Mouse (Mus musculus) cerebellum, adult 11 months (tissue): ENCODE results near the gene Yy1.
"Not testable (repeated sequence)": the region's sequence is repeated elsewhere in the genome, so short reads cannot be mapped to it uniquely, and the experiment has no call there.

Experiments
- DNase-seq: peaks from one replicate; pipeline ENCODE4 v3.0.0; 2022

The Yy1 gene

GRCm38 (mm10) chr12:108827641-108828040, 34.9 kb downstream of the Yy1 start:
- no peak for DNase-seq

GRCm38 (mm10) chr12:108829636-108830035, 36.9 kb downstream of the Yy1 start:
- no peak for DNase-seq

GRCm38 (mm10) chr12:108830358-108830757, 37.6 kb downstream of the Yy1 start:
- DNase-seq = no peak

- peak; percentile 65 for DNase-seq
Measured at GRCm38 (mm10) chr12:108831966-108832643, 39.3 kb downstream of the Yy1 start.

- peak; percentile 70 for DNase-seq
Measured at GRCm38 (mm10) chr12:108832851-108833250, 40.1 kb downstream of the Yy1 start.

GRCm38 (mm10) chr12:108833408-108833807, 40.6 kb downstream of the Yy1 start:
- no peak for DNase-seq

GRCm38 (mm10) chr12:108834337-108834736, 41.6 kb downstream of the Yy1 start:
- DNase-seq = no peak

GRCm38 (mm10) chr12:108834786-108835185, 42.0 kb downstream of the Yy1 start:
- DNase-seq = peak; percentile 43

- no peak for DNase-seq
Measured at GRCm38 (mm10) chr12:108835208-108835839, 42.6 kb downstream of the Yy1 start.

GRCm38 (mm10) chr12:108835840-108836409, 43.2 kb downstream of the Yy1 start, which contains the start of the genes Slc25a29 and Slc25a47:
Gene Slc25a29 (minus strand): TSS chr12:108835883.
Gene Slc25a47 (plus strand): TSS chr12:108836046.
- DNase-seq = peak; percentile 97

- DNase-seq = no peak
Measured at GRCm38 (mm10) chr12:108836722-108837121, 43.9 kb downstream of the Yy1 start.

GRCm38 (mm10) chr12:108841181-108841580, 48.4 kb downstream of the Yy1 start:
- no peak for DNase-seq

- DNase-seq = no peak
Measured at GRCm38 (mm10) chr12:108842663-108843062, 49.9 kb downstream of the Yy1 start.

- not testable (repeated sequence) for DNase-seq
Measured at GRCm38 (mm10) chr12:108848033-108848432, 55.3 kb downstream of the Yy1 start.

- DNase-seq = no peak
Measured at GRCm38 (mm10) chr12:108849488-108850022, 56.8 kb downstream of the Yy1 start.

GRCm38 (mm10) chr12:108850129-108850528, 57.4 kb downstream of the Yy1 start:
- DNase-seq = no peak

GRCm38 (mm10) chr12:108850886-108851285, 58.1 kb downstream of the Yy1 start:
- DNase-seq = no peak

- DNase-seq = no peak
Measured at GRCm38 (mm10) chr12:108852822-108853221, 60.0 kb downstream of the Yy1 start.

GRCm38 (mm10) chr12:108855081-108855480, 62.3 kb downstream of the Yy1 start:
- no peak for DNase-seq

- DNase-seq = no peak
Measured at GRCm38 (mm10) chr12:108856186-108856585, 63.4 kb downstream of the Yy1 start.

- no peak for DNase-seq
Measured at GRCm38 (mm10) chr12:108857109-108857508, 64.3 kb downstream of the Yy1 start.

GRCm38 (mm10) chr12:108857589-108858184, 64.9 kb downstream of the Yy1 start:
- DNase-seq = no peak

- DNase-seq = no peak
Measured at GRCm38 (mm10) chr12:108858486-108858885, 65.7 kb downstream of the Yy1 start.
